23 mouse cellular contexts compared by ENCODE assay signal in the genomic region with DNA sequence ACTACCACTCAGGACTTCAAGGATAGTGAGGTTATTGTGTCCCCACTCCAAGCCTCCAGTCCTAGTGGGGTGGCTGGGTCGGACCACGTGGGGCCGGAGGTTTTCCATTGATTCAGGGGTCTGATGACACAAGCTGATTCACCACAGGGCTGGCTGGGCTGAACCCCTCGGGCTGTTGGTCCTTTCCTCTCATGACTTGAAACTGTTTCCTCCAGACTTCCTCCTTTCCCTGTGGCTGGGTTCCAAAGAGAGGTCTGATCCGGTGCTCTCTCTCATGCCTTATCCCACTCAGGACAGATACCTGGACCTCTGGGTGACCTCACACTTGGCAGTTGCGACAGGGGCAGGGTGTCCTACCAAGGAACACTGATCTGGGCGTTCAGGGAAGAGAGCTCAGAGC. TPM values are rescaled to one million over a fixed set of nuclear protein-coding genes. Genes with fewer than 3 reads are reported as not detected.
DNase-seq lines count a peak whose midpoint lies in the region; ATAC-seq and TF ChIP-seq lines count a peak whose summit lies in the region.
"Had no signal": no experiment of that assay in that cellular context is flagged by ENCODE, and none has a peak within 500 bp of the region (broad histone marks: within the 10 kb centered on the region; RNA-seq: fewer than 3 reads in every experiment).

No protein-coding gene starts in this region.

- no peak overlapping the region for H3K27ac ChIP-seq in ES-Bruce4 (ENCODE audit: insufficient read depth, low read length)
- H3K27ac ChIP-seq: embryonic facial prominence, embryonic 15.5 days; forebrain, embryonic 15.5 days; heart, embryonic 13.5 days; hindbrain, embryonic 15.5 days had no signal

- no peaks in the 10 kb centered on the region for H3K36me3 ChIP-seq in ES-Bruce4 (ENCODE audit: control insufficient read depth, insufficient read depth, low read length, poor library complexity, severe bottlenecking)
- H3K36me3 ChIP-seq: embryonic facial prominence, embryonic 15.5 days; forebrain, embryonic 15.5 days; heart, embryonic 13.5 days; hindbrain, embryonic 15.5 days had no signal

- peaks cover 7% of the 10 kb centered on the region for H3K4me1 ChIP-seq in ES-Bruce4 (ENCODE audit: control insufficient read depth, insufficient read depth, low read length)
- H3K4me1 ChIP-seq: embryonic facial prominence, embryonic 15.5 days; forebrain, embryonic 15.5 days; hindbrain, embryonic 15.5 days had no signal

- no peak for TF ChIP-seq CTCF in ES-Bruce4 (IDR thresholded peaks at IDR 0.05; ENCODE audit: low read depth, low read length)

- peak; percentile 17; the same call in 1 of the 2 replicates for ATAC-seq in common myeloid progenitor, adult 5-6 weeks (replicated peaks; ENCODE audit: low read depth, poor library complexity, severe bottlenecking)
- peak; percentile 21 for ATAC-seq in megakaryocyte progenitor cell, adult 5-6 weeks (replicated peaks; ENCODE audit: poor library complexity)
- ATAC-seq: forebrain, embryonic 15.5 days had no signal

- H3K9ac ChIP-seq in ES-Bruce4 (ENCODE audit: low read depth, poor library complexity, severe bottlenecking), result peak overlapping the region; percentile 41
- H3K9ac ChIP-seq: embryonic facial prominence, embryonic 15.5 days; forebrain, embryonic 15.5 days; heart, embryonic 13.5 days; hindbrain, embryonic 15.5 days had no signal

- DNase-seq in heart, adult 11 months, result peak; percentile 92
- DNase-seq in heart, adult 18-20 months, result no peak
- no peak for DNase-seq in adrenal gland, adult 18-20 months (ENCODE audit: low spot score in 2 of 2)
- DNase-seq in frontal cortex, adult 2 months (ENCODE audit: extremely low spot score in 1 of 2, low spot score in 1 of 2), result no peak
- DNase-seq: adrenal gland, postnatal 10 days; cerebellum, adult 18-20 months; cerebellum, adult 9-11 months; cerebellum, postnatal 36 days; embryo, embryonic 11 days; gastrocnemius, postnatal 10 days; heart, postnatal 36 days had no signal

- H3K9me3 ChIP-seq in ES-Bruce4 (replicated peaks; ENCODE audit: control insufficient read depth, insufficient read depth, low read length, poor library complexity, severe bottlenecking), result no peaks in the 10 kb centered on the region
- H3K9me3 ChIP-seq: embryonic facial prominence, embryonic 15.5 days; forebrain, embryonic 15.5 days; heart, embryonic 13.5 days; hindbrain, embryonic 15.5 days had no signal

- H3K4me3 ChIP-seq in ES-Bruce4 (ENCODE audit: low read depth, low read length), result no peak overlapping the region
- H3K4me3 ChIP-seq: embryonic facial prominence, embryonic 15.5 days; erythroblast, embryonic 14.5 days; forebrain, embryonic 15.5 days; heart, embryonic 13.5 days; hindbrain, embryonic 15.5 days had no signal

- H3K27me3 ChIP-seq in ES-Bruce4 (ENCODE audit: control insufficient read depth, insufficient read depth, low read length, poor library complexity, severe bottlenecking), result no peaks in the 10 kb centered on the region
- H3K27me3 ChIP-seq: embryonic facial prominence, embryonic 15.5 days; forebrain, embryonic 15.5 days; hindbrain, embryonic 15.5 days had no signal

- TF ChIP-seq POLR2A in ES-Bruce4 (IDR thresholded peaks at IDR 0.05; ENCODE audit: insufficient read depth, low read length), result no peak

- TF ChIP-seq EP300 in ES-Bruce4 (IDR thresholded peaks at IDR 0.05; ENCODE audit: insufficient read depth, low read depth, low read length), result no peak

RNA-seq across cellular contexts. Expression of gene Osm, which starts 3.9 kb away (rescaled TPM):
- total RNA-seq in heart, adult 18-20 months (2021), result under 1 TPM in 1 of 2 experiments, not detected in 1; 0.15 TPM
- polyA plus RNA-seq in ES-Bruce4 (2011; ENCODE audit: insufficient read depth, insufficient read length, low read depth, missing spikeins), result 0.52 and 0.88 TPM in 2 replicates
- 15.7 and 16.1 TPM in 2 replicates for total RNA-seq in common myeloid progenitor, adult 5-6 weeks (2017)
- 11.4 and 20.2 TPM in 2 replicates for total RNA-seq in megakaryocyte progenitor cell, adult 5-6 weeks (2015)
- total RNA-seq in megakaryocyte progenitor cell, adult 5-6 weeks (2017), result 8.4 and 26.8 TPM in 2 replicates
- total RNA-seq in adrenal gland, adult 18-20 months (2021), result under 1 TPM in 1 of 2 experiments, not detected in 1; 0.16 TPM
- 0.08 and 0.18 TPM in 2 replicates for polyA plus RNA-seq in frontal cortex, adult 2 months (2012; rRNA removed)
- total RNA-seq: gastrocnemius, postnatal 10 days; heart, postnatal 36 days had no signal
- polyA plus RNA-seq: C2C12; embryonic facial prominence, embryonic 11.5 days; forebrain, embryonic 11.5 days; forebrain, embryonic 15.5 days; heart, embryonic 13.5 days; hindbrain, embryonic 11.5 days; hindbrain, embryonic 15.5 days had no signal

RNA-seq across cellular contexts. Expression of gene Lif, which starts 17.2 kb away (rescaled TPM):
- under 1 TPM; 0.10 TPM for total RNA-seq in heart, adult 18-20 months (2021)
- polyA plus RNA-seq in ES-Bruce4 (2011; ENCODE audit: insufficient read depth, insufficient read length, low read depth, missing spikeins), result 12.1 and 13.3 TPM in 2 replicates
- total RNA-seq in common myeloid progenitor, adult 5-6 weeks (2017), result 0.63 and 1.1 TPM in 2 replicates
- 0.12 and 1.4 TPM in 2 replicates for total RNA-seq in megakaryocyte progenitor cell, adult 5-6 weeks (2015)
- total RNA-seq in megakaryocyte progenitor cell, adult 5-6 weeks (2017), result 0.20 and 0.37 TPM in 2 replicates
- total RNA-seq in adrenal gland, adult 18-20 months (2021), result under 1 TPM; 0.07 to 0.86 TPM
- polyA plus RNA-seq in frontal cortex, adult 2 months (2012; rRNA removed), result 0.36 TPM in 2 replicates
- polyA plus RNA-seq: erythroblast, embryonic 14.5 days; forebrain, embryonic 11.5 days; forebrain, embryonic 15.5 days; hindbrain, embryonic 11.5 days had no signal

RNA-seq across cellular contexts. Expression of gene Castor1, which starts 22.1 kb away (rescaled TPM):
- 1 to 10 TPM; 5.7 to 5.9 TPM for total RNA-seq in heart, adult 18-20 months (2021)
- 29.6 and 35.2 TPM in 2 replicates for polyA plus RNA-seq in ES-Bruce4 (2011; ENCODE audit: insufficient read depth, insufficient read length, low read depth, missing spikeins)
- total RNA-seq in common myeloid progenitor, adult 5-6 weeks (2017), result 0.50 and 4.6 TPM in 2 replicates
- total RNA-seq in megakaryocyte progenitor cell, adult 5-6 weeks (2015), result 0.59 and 0.61 TPM in 2 replicates
- 0.42 and 0.47 TPM in 2 replicates for total RNA-seq in megakaryocyte progenitor cell, adult 5-6 weeks (2017)
- 1 to 10 TPM; 3.0 to 5.1 TPM for total RNA-seq in adrenal gland, adult 18-20 months (2021)
- polyA plus RNA-seq in frontal cortex, adult 2 months (2012; rRNA removed), result 4.5 and 5.2 TPM in 2 replicates

RNA-seq across cellular contexts. Expression of gene Tbc1d10a, which starts 53.6 kb away (rescaled TPM):
- 10 to 100 TPM; 11.5 to 11.9 TPM for total RNA-seq in heart, adult 18-20 months (2021)
- polyA plus RNA-seq in ES-Bruce4 (2011; ENCODE audit: insufficient read depth, insufficient read length, low read depth, missing spikeins), result 19.9 and 20.5 TPM in 2 replicates
- total RNA-seq in common myeloid progenitor, adult 5-6 weeks (2017), result 4.7 and 6.3 TPM in 2 replicates
- 1.9 and 2.7 TPM in 2 replicates for total RNA-seq in megakaryocyte progenitor cell, adult 5-6 weeks (2015)
- 4.3 and 8.0 TPM in 2 replicates for total RNA-seq in megakaryocyte progenitor cell, adult 5-6 weeks (2017)
- total RNA-seq in adrenal gland, adult 18-20 months (2021), result 10 to 100 TPM; 14.8 to 23.3 TPM
- polyA plus RNA-seq in frontal cortex, adult 2 months (2012; rRNA removed), result 56.4 and 59.0 TPM in 2 replicates

Comparison
In these comparisons a context has a peak if more than half of its experiments do, and no peak if none do; other contexts are left out.
1. RNA of gene Osm, which starts 3.9 kb away (total RNA-seq): 8.4 to 26.8 TPM in megakaryocyte progenitor cell, adult 5-6 weeks and 15.7 to 16.1 TPM in common myeloid progenitor, adult 5-6 weeks; 0.16 TPM in adrenal gland, adult 18-20 months and 0.15 TPM in heart, adult 18-20 months; every median in the first group is over 4 times any median in the second.